Mouse (Mus musculus): ENCODE data around the gene Strn3. TPM values are rescaled to one million over a fixed set of nuclear protein-coding genes. Genes with fewer than 3 reads are reported as not detected.

Strn3 gene
- polyA plus RNA-seq, 1 experiment from 2014 or later: 34.9 TPM

DNA sequence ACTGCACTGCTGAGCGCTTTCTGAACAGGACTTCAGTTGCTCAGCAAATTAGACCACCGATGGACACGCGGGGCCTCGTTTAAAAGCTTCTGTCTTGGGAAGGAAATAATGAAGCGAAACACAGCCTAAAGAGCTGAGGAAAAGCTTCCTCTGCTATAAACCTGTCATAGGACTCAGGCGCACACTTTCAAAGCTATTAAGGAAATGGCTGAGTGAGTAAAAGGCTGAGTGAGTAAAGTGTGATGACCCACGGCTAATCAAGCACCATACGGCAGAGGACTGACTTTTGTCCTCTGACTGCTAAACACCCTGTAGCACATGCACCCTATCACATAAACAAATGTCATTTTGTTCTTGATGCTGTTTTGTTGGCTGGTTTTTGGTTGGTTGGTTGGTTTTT lies 130.3 kb downstream of the Strn3 start:
- Histone ChIP-seq H3K9me3 (replicated peaks) (no peaks in the 10 kb centered on the region), H3K36me3 (no peaks in the 10 kb centered on the region), H3K4me3 (no peak overlapping the region), H3K9ac (no peak overlapping the region), H3K27me3 (no peaks in the 10 kb centered on the region), H3K27ac (no peak overlapping the region), H3K4me2 (no peak overlapping the region), H3K4me1 (replicated peaks) (no peaks in the 10 kb centered on the region)
- no peak for ATAC-seq (replicated peaks; ENCODE audit: insufficient number of reproducible peaks, insufficient read depth, low FRiP score, low read depth)
- 74% methylated on average over 9 of the region's 9 CpGs for WGBS

Other genes starting within 250 kb of the Strn3 start
- 1.4 and 1.6 TPM in 2 replicates for gene Coch, start 98.6 kb downstream of the Strn3 start, polyA plus RNA-seq (2015; fragmentation: Nextera tagmentation; extraction: Ambion mirVana)
- 32.7 and 37.5 TPM in 2 replicates for gene Ap4s1, start 864 bp downstream of the Strn3 start, polyA plus RNA-seq (2015; fragmentation: Nextera tagmentation; extraction: Ambion mirVana)
- 30.8 and 32.4 TPM in 2 replicates for gene Hectd1, start 137.6 kb upstream of the Strn3 start, polyA plus RNA-seq (2015; fragmentation: Nextera tagmentation; extraction: Ambion mirVana)